Mouse (Mus musculus) limb, embryonic 10.5 days (tissue): Measurements from ENCODE around the gene Rnf144b. TPM values are rescaled to one million over a fixed set of nuclear protein-coding genes. Genes with fewer than 3 reads are reported as not detected.

ENCODE experiments used
- DNase-seq: peaks from one replicate; pipeline ENCODE4 v3.0.0-alpha.2; 2017; ENCODE audit warnings: low spot score
- H3K27ac ChIP-seq: fragments of 300-500 bp; sonication (generic); 2 replicates; pipeline ENCODE4 v1.5.1; 2016; ENCODE audit warnings: mild to moderate bottlenecking
- H3K27me3 ChIP-seq: fragments of 300-500 bp; sonication (generic); 2 replicates; pipeline ENCODE4 v1.6.1; 2016; ENCODE audit warnings: low read depth, mild to moderate bottlenecking; ENCODE audit not compliant: poor library complexity, severe bottlenecking
- H3K36me3 ChIP-seq: fragments of 300-500 bp; sonication (generic); 2 replicates; pipeline ENCODE4 v1.6.1; 2016; ENCODE audit warnings: mild to moderate bottlenecking, moderate library complexity
- H3K4me1 ChIP-seq: fragments of 300-500 bp; sonication (generic); 2 replicates; pipeline ENCODE4 v1.6.1; 2016
- H3K4me3 ChIP-seq: fragments of 300-500 bp; sonication (generic); 2 replicates; pipeline ENCODE4 v1.5.1; 2016; ENCODE audit warnings: mild to moderate bottlenecking, moderate library complexity
- H3K9me3 ChIP-seq: fragments of 300-500 bp; sonication (generic); replicated peaks from 2 replicates; pipeline ENCODE4 v1.6.1; 2016; ENCODE audit warnings: mild to moderate bottlenecking
- WGBS: fragments of 180-500 bp; shearing (Covaris S2); methylation state at CpG from one replicate; pipeline ENCODE4 v1.1.7; 2016; 5-methylcytosine and 5-hydroxymethylcytosine counted together
- polyA plus RNA-seq: library from polyadenylated mRNA; unstranded; fragments of >200 nt; fragmentation: Nextera tagmentation; extraction: Ambion mirVana; gene quantifications from 2 replicates; pipeline ENCODE4 v1.2.1, GENCODE M21; 2016

The Rnf144b gene
- 0.45 and 0.61 TPM in 2 replicates for polyA plus RNA-seq

GRCm38 (mm10) chr13:47122537-47123430 is at the start of gene Rnf144b:
TSS of gene Rnf144b (plus strand) at chr13:47122656.
- H3K27me3 ChIP-seq: peaks cover 43% of the 10 kb centered on the region
- under 1% methylated on average over 55 of the region's 55 CpGs for WGBS
- no peaks in the 10 kb centered on the region for H3K9me3 ChIP-seq
- H3K4me3 ChIP-seq: peak within 1 kb of the TSS; percentile 68
- H3K27ac ChIP-seq: peak within 1 kb of the TSS; percentile 64
- peaks cover 29% of the 10 kb centered on the region for H3K4me1 ChIP-seq
- DNase-seq: peak; percentile 70
- no peaks in the 10 kb centered on the region for H3K36me3 ChIP-seq

DNA sequence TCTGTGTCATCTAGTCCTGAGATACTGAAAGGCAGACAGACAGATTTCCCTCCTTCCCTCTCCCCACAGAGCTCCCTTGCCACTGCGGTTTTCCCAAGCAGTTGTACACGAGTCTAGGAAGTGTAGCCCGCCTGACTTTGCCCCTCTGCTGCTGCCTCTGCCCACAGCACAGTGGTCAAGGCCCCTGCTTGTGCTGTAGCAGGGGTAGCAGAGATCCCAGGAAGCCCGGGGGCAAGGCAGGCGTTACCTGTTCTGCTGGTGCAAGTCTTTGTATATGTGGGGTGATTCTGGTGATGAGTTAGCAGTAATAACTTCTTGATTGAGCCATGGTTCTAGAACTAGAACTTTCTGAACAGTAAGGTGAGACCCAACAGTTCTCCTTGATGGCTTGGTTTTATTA is 46.3 kb upstream of the Rnf144b start:
- Histone ChIP-seq H3K36me3 (peaks cover 42% of the 10 kb centered on the region), H3K4me1 (no peaks in the 10 kb centered on the region), H3K27ac (no peak overlapping the region), H3K27me3 (no peaks in the 10 kb centered on the region), H3K9me3 (no peaks in the 10 kb centered on the region), H3K4me3 (no peak overlapping the region)
- WGBS: 81% methylated on average over 5 of the region's 5 CpGs
- DNase-seq: no peak

GRCm38 (mm10) chr13:47077367-47077766 is 45.1 kb upstream of the Rnf144b start:
- Histone ChIP-seq H3K27me3 (no peaks in the 10 kb centered on the region), H3K9me3 (no peaks in the 10 kb centered on the region), H3K4me3 (no peak overlapping the region), H3K4me1 (no peaks in the 10 kb centered on the region), H3K27ac (no peak overlapping the region), H3K36me3 (peaks cover 48% of the 10 kb centered on the region)
- DNase-seq: no peak

DNA sequence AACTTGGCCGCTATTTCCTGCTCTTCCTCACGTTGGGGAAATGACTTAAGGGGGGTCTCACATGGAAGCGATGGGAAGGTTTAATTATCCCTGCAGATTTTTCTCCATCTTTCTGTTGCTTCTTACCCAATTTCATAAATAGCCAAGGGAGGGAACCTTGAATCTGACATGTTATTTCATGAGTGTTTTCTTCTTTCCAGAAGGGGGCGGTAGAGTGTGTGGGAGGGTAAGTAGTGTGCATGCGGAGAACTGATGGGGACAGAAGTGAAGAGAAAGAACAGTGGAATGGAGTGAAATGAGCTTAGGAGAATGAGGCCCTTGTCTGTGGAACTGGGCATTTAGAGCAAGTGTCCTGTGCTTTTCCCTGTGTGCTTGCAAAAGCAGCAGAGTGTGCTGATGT is 43.7 kb upstream of the Rnf144b start:
- no peaks in the 10 kb centered on the region for H3K27me3 ChIP-seq
- H3K4me1 ChIP-seq: no peaks in the 10 kb centered on the region
- H3K4me3 ChIP-seq: no peak overlapping the region
- H3K27ac ChIP-seq: no peak overlapping the region
- WGBS: 77% methylated on average over 5 of the region's 5 CpGs
- peaks cover 60% of the 10 kb centered on the region for H3K36me3 ChIP-seq
- DNase-seq: no peak
- no peaks in the 10 kb centered on the region for H3K9me3 ChIP-seq

GRCm38 (mm10) chr13:47080905-47081505 is 41.5 kb upstream of the Rnf144b start:
- no peak for DNase-seq
- Histone ChIP-seq H3K36me3 (peaks cover 72% of the 10 kb centered on the region), H3K27ac (no peak overlapping the region), H3K4me1 (no peaks in the 10 kb centered on the region), H3K27me3 (no peaks in the 10 kb centered on the region), H3K9me3 (no peaks in the 10 kb centered on the region), H3K4me3 (no peak overlapping the region)
- 85% methylated on average over 4 of the region's 4 CpGs for WGBS

GRCm38 (mm10) chr13:47088433-47088832 is 34.0 kb upstream of the Rnf144b start:
- no peak overlapping the region for H3K27ac ChIP-seq
- 98% methylated on average over 1 of the region's 1 CpGs for WGBS

DNA sequence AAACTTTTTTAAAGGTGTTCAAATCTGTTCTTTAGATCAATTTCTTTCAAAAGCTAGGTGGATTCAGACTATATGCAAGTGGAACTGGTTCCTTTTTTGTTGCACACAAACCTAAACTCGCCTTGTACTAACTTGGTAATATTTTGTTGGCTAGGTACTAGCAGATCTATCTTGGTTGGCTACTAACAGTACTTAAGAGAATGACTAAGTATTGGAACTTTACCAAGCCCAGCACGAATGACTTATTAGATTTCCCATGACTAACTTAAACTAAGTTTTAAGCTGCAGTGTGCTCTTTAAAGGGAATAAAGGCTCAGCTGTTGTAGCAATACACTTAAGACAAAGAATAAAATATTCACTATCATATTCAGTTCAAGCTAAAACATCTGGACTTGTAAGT is 33.2 kb upstream of the Rnf144b start:
- no peaks in the 10 kb centered on the region for H3K27me3 ChIP-seq
- DNase-seq: no peak
- 89% methylated on average over 2 of the region's 2 CpGs for WGBS
- peaks cover 97% of the 10 kb centered on the region for H3K36me3 ChIP-seq
- H3K4me3 ChIP-seq: no peak overlapping the region
- H3K4me1 ChIP-seq: no peaks in the 10 kb centered on the region
- H3K27ac ChIP-seq: no peak overlapping the region
- H3K9me3 ChIP-seq: no peaks in the 10 kb centered on the region

More at GRCm38 (mm10) chr13:47088433-47088832, 34.0 kb upstream of the Rnf144b start:
- Histone ChIP-seq H3K36me3 (peaks cover 97% of the 10 kb centered on the region), H3K27me3 (no peaks in the 10 kb centered on the region), H3K4me3 (no peak overlapping the region), H3K4me1 (no peaks in the 10 kb centered on the region), H3K9me3 (no peaks in the 10 kb centered on the region)
- no peak for DNase-seq

GRCm38 (mm10) chr13:47093791-47094190 is 28.7 kb upstream of the Rnf144b start:
- peaks cover 100% of the 10 kb centered on the region for H3K36me3 ChIP-seq
- H3K9me3 ChIP-seq: no peaks in the 10 kb centered on the region
- DNase-seq: no peak
- no peak overlapping the region for H3K4me3 ChIP-seq
- WGBS: 95% methylated on average over 2 of the region's 2 CpGs
- no peak overlapping the region for H3K27ac ChIP-seq
- H3K27me3 ChIP-seq: no peaks in the 10 kb centered on the region
- no peaks in the 10 kb centered on the region for H3K4me1 ChIP-seq

DNA sequence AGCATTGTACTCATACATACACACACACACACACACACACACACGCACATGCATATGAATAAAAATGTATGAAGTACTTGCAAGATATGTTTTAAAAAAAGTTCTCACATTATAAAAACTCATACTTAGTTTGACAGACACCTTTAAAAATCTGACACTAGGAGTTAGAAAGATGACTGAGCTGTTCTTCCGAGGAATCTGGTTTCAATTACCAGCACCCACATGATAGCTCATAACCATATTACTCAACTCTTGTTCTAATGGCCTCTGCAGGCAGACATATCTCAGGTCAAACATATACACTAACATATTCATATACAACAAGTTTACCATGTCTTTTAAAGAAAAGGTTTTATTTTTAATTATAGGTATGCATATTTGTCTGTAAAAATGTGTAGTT is 25.9 kb upstream of the Rnf144b start:
- Histone ChIP-seq H3K9me3 (no peaks in the 10 kb centered on the region), H3K4me3 (no peak overlapping the region), H3K27me3 (no peaks in the 10 kb centered on the region), H3K4me1 (no peaks in the 10 kb centered on the region), H3K36me3 (peaks cover 100% of the 10 kb centered on the region), H3K27ac (no peak overlapping the region)
- WGBS: 89% methylated on average over 2 of the region's 2 CpGs
- DNase-seq: no peak

DNA sequence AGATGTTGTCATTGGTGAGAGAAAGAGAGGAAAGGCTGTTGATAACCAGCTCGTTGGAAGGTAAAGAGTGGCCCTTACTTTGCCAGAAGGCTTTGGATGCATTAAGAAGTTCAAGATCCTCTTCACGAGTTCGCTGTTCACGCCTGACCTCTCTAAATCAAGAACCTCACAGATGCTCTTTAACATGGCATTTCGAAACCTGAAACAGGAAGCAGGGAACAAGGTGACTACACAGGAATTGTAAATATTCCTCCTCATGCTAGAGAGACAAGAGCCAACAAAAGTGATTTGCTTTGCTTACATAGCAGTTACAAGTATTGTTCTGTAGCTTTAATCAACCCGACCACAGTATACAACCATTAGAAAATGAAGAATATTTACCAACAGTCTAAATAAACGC is 23.2 kb upstream of the Rnf144b start:
- whole genome bisulfite sequencing: 90% methylated on average over 7 of the region's 7 CpGs
- H3K36me3 ChIP-seq: peaks cover 89% of the 10 kb centered on the region

DNA sequence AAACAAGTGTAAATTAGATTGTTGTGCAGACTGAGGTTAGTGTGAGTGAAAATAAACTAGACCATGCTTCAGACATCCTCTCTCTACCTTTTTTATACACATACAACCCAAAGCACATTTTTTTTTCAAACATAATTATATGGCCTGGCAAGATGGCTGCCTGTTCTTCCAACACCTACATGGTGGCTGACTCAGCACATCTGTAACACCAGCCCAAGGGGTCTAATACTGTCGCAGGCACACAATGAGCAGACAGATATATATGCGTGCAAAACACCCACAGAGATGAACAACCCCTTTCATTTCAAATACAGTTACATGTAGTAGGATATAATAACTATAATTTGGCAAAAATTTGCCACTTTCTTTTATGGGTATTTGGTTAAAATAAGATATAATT is 21.9 kb upstream of the Rnf144b start:
- 94% methylated on average over 2 of the region's 2 CpGs for WGBS
- peaks cover 75% of the 10 kb centered on the region for H3K36me3 ChIP-seq
- no peak overlapping the region for H3K27ac ChIP-seq
- no peak overlapping the region for H3K4me3 ChIP-seq
- no peak for DNase-seq
- H3K4me1 ChIP-seq: peaks cover 16% of the 10 kb centered on the region
- H3K9me3 ChIP-seq: no peaks in the 10 kb centered on the region
- no peaks in the 10 kb centered on the region for H3K27me3 ChIP-seq

More for the DNA sequence above, 23.2 kb upstream of the Rnf144b start:
- Histone ChIP-seq H3K4me1 (peaks cover 14% of the 10 kb centered on the region), H3K27ac (no peak overlapping the region), H3K9me3 (no peaks in the 10 kb centered on the region), H3K4me3 (no peak overlapping the region), H3K27me3 (no peaks in the 10 kb centered on the region)
- no peak for DNase-seq

DNA sequence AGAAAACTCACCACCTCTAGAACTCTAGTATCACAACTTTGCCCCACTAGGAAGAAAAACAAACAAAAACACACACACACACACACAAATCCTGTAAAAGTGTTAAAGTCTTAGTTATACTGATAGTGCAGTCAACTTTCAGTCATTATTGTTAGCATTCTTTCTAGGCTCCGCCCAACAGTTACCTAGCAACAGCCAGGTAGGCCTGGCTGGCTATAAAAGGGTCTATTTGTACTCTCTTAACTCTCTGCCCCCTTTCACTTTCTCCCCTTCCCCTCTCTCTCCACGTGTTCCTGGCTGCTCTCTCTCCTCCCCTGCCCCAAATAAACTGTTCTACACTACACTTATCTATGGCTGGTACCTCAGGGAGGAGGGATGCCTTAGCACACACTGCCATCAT is 18.3 kb upstream of the Rnf144b start:
- Histone ChIP-seq H3K4me3 (peak overlapping the region; percentile 99), H3K9me3 (no peaks in the 10 kb centered on the region), H3K4me1 (peaks cover 27% of the 10 kb centered on the region), H3K27ac (no peak overlapping the region), H3K27me3 (no peaks in the 10 kb centered on the region), H3K36me3 (peaks cover 40% of the 10 kb centered on the region)
- no peak for DNase-seq
- WGBS: 36% methylated on average over 2 of the region's 2 CpGs

DNA sequence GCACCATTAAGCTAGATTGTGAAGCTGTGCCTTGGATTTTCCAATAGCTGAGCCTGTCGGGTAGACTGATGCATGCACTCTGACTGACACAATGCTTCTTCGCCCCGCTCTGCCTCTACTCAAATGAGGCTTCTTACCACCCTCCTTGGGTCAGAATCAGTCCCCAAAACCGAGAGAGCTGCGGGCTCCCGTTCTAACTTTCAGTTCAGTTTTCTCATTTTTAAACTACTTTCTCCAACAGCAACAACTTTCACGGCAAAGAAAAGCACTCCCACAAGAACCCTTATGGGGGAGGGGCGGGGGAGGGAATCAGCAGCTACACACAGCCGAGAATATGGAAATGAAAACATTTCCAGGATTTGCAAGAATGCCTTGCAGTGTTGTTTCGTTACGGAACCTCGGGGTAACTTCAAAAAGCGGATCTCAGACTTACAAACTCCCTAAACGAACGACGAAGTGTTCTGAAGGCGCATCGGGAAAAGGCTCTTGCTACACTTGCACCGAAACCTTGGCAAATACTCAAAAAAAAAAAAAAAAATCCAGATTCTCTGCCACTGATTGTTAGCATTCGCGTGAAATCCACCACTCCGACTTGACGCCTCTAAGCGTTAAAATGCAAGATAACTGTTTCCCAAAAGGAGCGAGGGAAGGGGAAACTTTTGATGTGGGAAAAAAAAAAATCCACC is 17.5 kb upstream of the Rnf144b start:
- Histone ChIP-seq H3K4me3 (peak overlapping the region; percentile 99), H3K4me1 (peaks cover 27% of the 10 kb centered on the region), H3K27ac (peak overlapping the region; percentile 100), H3K27me3 (no peaks in the 10 kb centered on the region), H3K9me3 (no peaks in the 10 kb centered on the region), H3K36me3 (peaks cover 31% of the 10 kb centered on the region)
- DNase-seq: peak; percentile 57
- WGBS: under 1% methylated on average over 25 of the region's 25 CpGs
